Mouse (Mus musculus) MN1 (cell line): ENCODE results near the gene Prpsap1.

Experiments
- DNase-seq: peaks from one replicate; pipeline ENCODE4 v3.0.0-alpha.2; 2016; ENCODE audit warnings: low spot score

The Prpsap1 gene

GRCm38 (mm10) chr11:116443935-116444334 is 50.1 kb downstream of the Prpsap1 start:
- DNase-seq, result no peak

GRCm38 (mm10) chr11:116443311-116443710 is 50.7 kb downstream of the Prpsap1 start:
- no peak for DNase-seq

GRCm38 (mm10) chr11:116442867-116443177 is 51.2 kb downstream of the Prpsap1 start:
- no peak for DNase-seq

- DNase-seq, result no peak
Observed at GRCm38 (mm10) chr11:116442129-116442866, 51.7 kb downstream of the Prpsap1 start.

GRCm38 (mm10) chr11:116440408-116441068 is 53.5 kb downstream of the Prpsap1 start:
- peak; percentile 56 for DNase-seq

GRCm38 (mm10) chr11:116439269-116440240 is 54.4 kb downstream of the Prpsap1 start:
- no peak for DNase-seq

GRCm38 (mm10) chr11:116437541-116437940 is 56.5 kb downstream of the Prpsap1 start:
- no peak for DNase-seq

- DNase-seq, result no peak
Observed at GRCm38 (mm10) chr11:116436725-116437331, 57.2 kb downstream of the Prpsap1 start.

- DNase-seq, result no peak
Observed at GRCm38 (mm10) chr11:116435992-116436724, 57.8 kb downstream of the Prpsap1 start.

- no peak for DNase-seq
Observed at GRCm38 (mm10) chr11:116434967-116435752, 58.8 kb downstream of the Prpsap1 start.

GRCm38 (mm10) chr11:116434287-116434966 is 59.6 kb downstream of the Prpsap1 start:
- peak; percentile 66 for DNase-seq

- peak; percentile 98 for DNase-seq
Observed at GRCm38 (mm10) chr11:116433356-116434286, 60.4 kb downstream of the Prpsap1 start, which contains the start of gene Ubald2. Gene Ubald2 (plus strand): TSS chr11:116434094.

- DNase-seq, result no peak
Observed at GRCm38 (mm10) chr11:116432593-116433355, 61.2 kb downstream of the Prpsap1 start.

GRCm38 (mm10) chr11:116432127-116432526 is 61.9 kb downstream of the Prpsap1 start:
- no peak for DNase-seq

- DNase-seq, result no peak
Observed at GRCm38 (mm10) chr11:116431428-116432077, 62.4 kb downstream of the Prpsap1 start.

- DNase-seq, result peak; percentile 45
Observed at GRCm38 (mm10) chr11:116430723-116431427, 63.1 kb downstream of the Prpsap1 start.
